Mouse (Mus musculus): ENCODE measurements around the gene Arl4c. TPM values are rescaled to one million over a fixed set of nuclear protein-coding genes. Genes with fewer than 3 reads are reported as not detected.

Gene Arl4c
- polyA plus RNA-seq, 1 experiment from 2014 or later = 12.7 TPM

GRCm38 (mm10) chr1:88625190-88625589, 76.8 kb downstream of the Arl4c start:
- DNase-seq (peak; percentile 48), ATAC-seq (ENCODE audit: insufficient read depth) (no peak)
- Histone ChIP-seq H3K4me2 (no peak overlapping the region), H3K36me3 (ENCODE audit: insufficient read depth) (no peaks in the 10 kb centered on the region), H3K27ac (ENCODE audit: low read depth) (no peak overlapping the region), H3K4me1 (ENCODE audit: insufficient read depth) (no peaks in the 10 kb centered on the region), H3K9me3 (ENCODE audit: low read depth, low read length) (no peaks in the 10 kb centered on the region), H3K4me3 (ENCODE audit: low read depth, low read length) (no peak overlapping the region), H3K9ac (no peak overlapping the region), H3K27me3 (ENCODE audit: insufficient read depth, low read length) (no peaks in the 10 kb centered on the region)
- 54% methylated on average over 1 of the region's 1 CpGs for whole genome bisulfite sequencing
- no peak for TF ChIP-seq CTCF (IDR thresholded peaks at IDR 0.05; ENCODE audit: low read depth)

GRCm38 (mm10) chr1:88624376-88624775, 77.6 kb downstream of the Arl4c start:
- no peak overlapping the region for H3K9ac ChIP-seq
- no peaks in the 10 kb centered on the region for H3K4me1 ChIP-seq (ENCODE audit: insufficient read depth)
- H3K27me3 ChIP-seq (ENCODE audit: insufficient read depth, low read length) = no peaks in the 10 kb centered on the region
- no peak overlapping the region for H3K4me2 ChIP-seq
- no peaks in the 10 kb centered on the region for H3K9me3 ChIP-seq (ENCODE audit: low read depth, low read length)
- no peak overlapping the region for H3K4me3 ChIP-seq (ENCODE audit: low read depth, low read length)
- no peak overlapping the region for H3K27ac ChIP-seq (ENCODE audit: low read depth)
- no peaks in the 10 kb centered on the region for H3K36me3 ChIP-seq (ENCODE audit: insufficient read depth)
- no peak for DNase-seq
- no peak for ATAC-seq (ENCODE audit: insufficient read depth)
- WGBS = 87% methylated on average over 4 of the region's 4 CpGs
- no peak for TF ChIP-seq CTCF (IDR thresholded peaks at IDR 0.05; ENCODE audit: low read depth)

GRCm38 (mm10) chr1:88623541-88624115, 78.4 kb downstream of the Arl4c start:
- H3K9ac ChIP-seq = no peak overlapping the region
- H3K27ac ChIP-seq (ENCODE audit: low read depth) = no peak overlapping the region
- H3K36me3 ChIP-seq (ENCODE audit: insufficient read depth) = no peaks in the 10 kb centered on the region
- H3K4me3 ChIP-seq (ENCODE audit: low read depth, low read length) = no peak overlapping the region
- DNase-seq = no peak
- H3K4me2 ChIP-seq = no peak overlapping the region
- TF ChIP-seq CTCF (IDR thresholded peaks at IDR 0.05; ENCODE audit: low read depth) = no peak
- no peak for ATAC-seq (ENCODE audit: insufficient read depth)
- H3K4me1 ChIP-seq (ENCODE audit: insufficient read depth) = no peaks in the 10 kb centered on the region
- H3K27me3 ChIP-seq (ENCODE audit: insufficient read depth, low read length) = no peaks in the 10 kb centered on the region
- no peaks in the 10 kb centered on the region for H3K9me3 ChIP-seq (ENCODE audit: low read depth, low read length)
- WGBS = 86% methylated on average over 8 of the region's 8 CpGs

Other genes with a start within 250 kb of the Arl4c start
- gene Glrp1, start 192.2 kb downstream of the Arl4c start, polyA plus RNA-seq (2014; fragmentation: Nextera tagmentation; extraction: Ambion mirVana) = 0.27 and 0.38 TPM in 2 replicates

Data from lung, embryonic 14.5 days (tissue).